Mouse (Mus musculus) mature B cell (primary cell): ENCODE data around the gene Myh14.

Experiments used
- in situ Hi-C: fragments of 300-500 bp; cut with MboI; formaldehyde crosslinking; loops from 2 replicates; pipeline ENCODE4 v1.14.3; 2019

The Myh14 gene

GRCm38 (mm10) chr7:44669103-44669502, 1.5 kb downstream of the Myh14 start:
- in situ Hi-C loops, result no loop called here

GRCm38 (mm10) chr7:44667996-44668738, 2.5 kb downstream of the Myh14 start:
- in situ Hi-C loops, result no loop called here

GRCm38 (mm10) chr7:44666462-44666861, 4.2 kb downstream of the Myh14 start:
- in situ Hi-C loops, result no loop called here

GRCm38 (mm10) chr7:44664731-44665130, 5.9 kb downstream of the Myh14 start:
- in situ Hi-C loops, result no loop called here

- in situ Hi-C loops, result no loop called here
These were observed 7.1 kb downstream of the Myh14 start for GRCm38 (mm10) chr7:44663546-44663945.

- in situ Hi-C loops, result no loop called here
These were observed 8.1 kb downstream of the Myh14 start for GRCm38 (mm10) chr7:44662569-44662968.

GRCm38 (mm10) chr7:44662168-44662567, 8.5 kb downstream of the Myh14 start:
- in situ Hi-C loops, result no loop called here

GRCm38 (mm10) chr7:44661219-44661618, 9.4 kb downstream of the Myh14 start:
- in situ Hi-C loops, result no loop called here

- in situ Hi-C loops, result no loop called here
These were observed 15.1 kb downstream of the Myh14 start for GRCm38 (mm10) chr7:44655504-44655903.

GRCm38 (mm10) chr7:44653773-44654172, 16.9 kb downstream of the Myh14 start:
- in situ Hi-C loops, result no loop called here

- in situ Hi-C loops, result no loop called here
These were observed 19.2 kb downstream of the Myh14 start for GRCm38 (mm10) chr7:44651416-44651815.

- in situ Hi-C loops, result no loop called here
These were observed 20.7 kb downstream of the Myh14 start for GRCm38 (mm10) chr7:44649990-44650389.

GRCm38 (mm10) chr7:44649094-44649610, 21.5 kb downstream of the Myh14 start:
- in situ Hi-C loops, result no loop called here

- in situ Hi-C loops, result no loop called here
These were observed 22.9 kb downstream of the Myh14 start for GRCm38 (mm10) chr7:44647729-44648128.

- in situ Hi-C loops, result no loop called here
These were observed 23.5 kb downstream of the Myh14 start for GRCm38 (mm10) chr7:44647042-44647724.

- in situ Hi-C loops, result no loop called here
These were observed 24.7 kb downstream of the Myh14 start for GRCm38 (mm10) chr7:44645951-44646350.

GRCm38 (mm10) chr7:44645256-44645655, 25.4 kb downstream of the Myh14 start:
- in situ Hi-C loops, result no loop called here

GRCm38 (mm10) chr7:44641887-44642286, 28.8 kb downstream of the Myh14 start:
- in situ Hi-C loops, result loop anchor here (5.0 kb wide), 1 partner anchor 135 kb away; no protein-coding TSS in a partner anchor

GRCm38 (mm10) chr7:44640843-44641605, 29.6 kb downstream of the Myh14 start:
- in situ Hi-C loops, result loop anchor here (5.0 kb wide), 1 partner anchor 134 kb away; no protein-coding TSS in a partner anchor

- in situ Hi-C loops, result no loop called here
These were observed 32.0 kb downstream of the Myh14 start for GRCm38 (mm10) chr7:44638663-44639062.

GRCm38 (mm10) chr7:44636684-44637083, 34.0 kb downstream of the Myh14 start:
- in situ Hi-C loops, result no loop called here

- in situ Hi-C loops, result no loop called here
These were observed 37.2 kb downstream of the Myh14 start for GRCm38 (mm10) chr7:44633407-44633806.
